In genomic region chr17:28556635-28557396, GRCm38 (mm10) we compare ENCODE assay signal across 11 mouse cellular contexts. TPM values are rescaled to one million over a fixed set of nuclear protein-coding genes. Genes with fewer than 3 reads are reported as not detected.
A peak's percentile ranks its signal among the peaks of the same experiment; 100 is the strongest.
DNase-seq lines count a peak whose midpoint lies in the region; ATAC-seq and TF ChIP-seq lines count a peak whose summit lies in the region.
"Had no signal": no experiment of that assay in that cellular context is flagged by ENCODE, and none has a peak within 500 bp of the region (broad histone marks: within the 10 kb centered on the region; RNA-seq: fewer than 3 reads in every experiment).

No protein-coding gene starts in this region.

- H3K4me1 ChIP-seq in hindbrain, embryonic 10.5 days (replicated peaks): peaks cover 56% of the 10 kb centered on the region
- H3K4me1 ChIP-seq in hindbrain, embryonic 14.5 days (replicated peaks; ENCODE audit: control insufficient read depth, insufficient read depth, low read length): no peaks in the 10 kb centered on the region
- peaks cover 0 to 4% of the 10 kb centered on the region in 2 experiments; a peak in 2 of 4 replicates for H3K4me1 ChIP-seq in MEL (ENCODE audit: control insufficient read depth in 1 of 2, insufficient read depth in 2 of 2, low read length in 2 of 2)
- peaks cover 17% of the 10 kb centered on the region for H3K4me1 ChIP-seq in forebrain, embryonic 12.5 days
- H3K4me1 ChIP-seq in liver, embryonic 16.5 days (ENCODE audit: control insufficient read depth, low read depth, low read length): no peaks in the 10 kb centered on the region; the same call in none of the 2 replicates

- H3K9me3 ChIP-seq in hindbrain, embryonic 10.5 days: no peaks in the 10 kb centered on the region
- no peaks in the 10 kb centered on the region for H3K9me3 ChIP-seq in hindbrain, embryonic 14.5 days (ENCODE audit: control insufficient read depth, low read length)
- no peaks in the 10 kb centered on the region for H3K9me3 ChIP-seq in MEL (replicated peaks; ENCODE audit: insufficient read depth, low read length)
- H3K9me3 ChIP-seq in forebrain, embryonic 12.5 days: no peaks in the 10 kb centered on the region
- H3K9me3 ChIP-seq in liver, embryonic 16.5 days (replicated peaks; ENCODE audit: control insufficient read depth, low read length): no peaks in the 10 kb centered on the region

- no peaks in the 10 kb centered on the region for H3K27me3 ChIP-seq in hindbrain, embryonic 10.5 days (ENCODE audit: insufficient read depth, poor library complexity, severe bottlenecking)
- H3K27me3 ChIP-seq in hindbrain, embryonic 14.5 days (ENCODE audit: control insufficient read depth, insufficient read depth, low read length): no peaks in the 10 kb centered on the region
- H3K27me3 ChIP-seq in MEL (ENCODE audit: control insufficient read depth in 1 of 2, insufficient read depth in 2 of 2, low read length in 2 of 2): no peaks in the 10 kb centered on the region; a peak in 2 of 4 replicates
- H3K27me3 ChIP-seq in forebrain, embryonic 12.5 days: no peaks in the 10 kb centered on the region; the same call in 1 of the 2 replicates
- H3K27me3 ChIP-seq in liver, embryonic 16.5 days (ENCODE audit: control insufficient read depth, insufficient read depth, low read depth, low read length): no peaks in the 10 kb centered on the region

- no peaks in the 10 kb centered on the region for H3K36me3 ChIP-seq in hindbrain, embryonic 10.5 days
- no peaks in the 10 kb centered on the region for H3K36me3 ChIP-seq in hindbrain, embryonic 14.5 days (replicated peaks; ENCODE audit: control insufficient read depth, insufficient read depth)
- no peaks in the 10 kb centered on the region; a peak in 1 of 4 replicates for H3K36me3 ChIP-seq in MEL (ENCODE audit: control insufficient read depth in 1 of 2, insufficient read depth in 2 of 2, low read length in 2 of 2)
- no peaks in the 10 kb centered on the region for H3K36me3 ChIP-seq in forebrain, embryonic 12.5 days (replicated peaks)
- H3K36me3 ChIP-seq in liver, embryonic 16.5 days (ENCODE audit: control insufficient read depth, insufficient read depth): no peaks in the 10 kb centered on the region

- TF ChIP-seq EP300 in MEL (IDR thresholded peaks at IDR 0.05; ENCODE audit: low read depth in 1 of 2, low read length in 2 of 2): peak in 1 of 2 experiments; percentile 22; a peak in 1 of 4 replicates

- DNase-seq in hindbrain, embryonic 10.5 days (ENCODE audit: low spot score): peak; percentile 28
- no peak for DNase-seq in hindbrain, embryonic 14.5 days (ENCODE audit: low spot score)
- DNase-seq in MEL (ENCODE audit: low read depth, low spot score): peak; percentile 72
- DNase-seq in gastrocnemius, postnatal 25 days: no peak
- DNase-seq in left cerebral cortex, postnatal 10 days (ENCODE audit: extremely low spot score in 1 of 2, low spot score in 2 of 2): no peak
- no peak for DNase-seq in layer of hippocampus, postnatal 14 days (ENCODE audit: low spot score in 2 of 2)
- DNase-seq: right cerebral cortex, postnatal 14 days had no signal

- intact Hi-C loops in left cerebral cortex, postnatal 10 days (cut with DNase I): no loop called here

- H3K79me2 ChIP-seq in MEL (ENCODE audit: control insufficient read depth, insufficient read depth, low read length, poor library complexity): no peaks in the 10 kb centered on the region

- no peak for TF ChIP-seq POLR2A in MEL (IDR thresholded peaks at IDR 0.05; ENCODE audit: control insufficient read depth in 1 of 2, insufficient read depth in 1 of 2, low read depth in 1 of 2, low read length in 2 of 2, poor library complexity in 1 of 2)

- H3K27ac ChIP-seq in hindbrain, embryonic 10.5 days: peak overlapping the region; percentile 47
- H3K27ac ChIP-seq in hindbrain, embryonic 14.5 days: no peak overlapping the region
- no peak overlapping the region for H3K27ac ChIP-seq in MEL (ENCODE audit: control insufficient read depth, low read depth, low read length)
- peak overlapping the region; percentile 19; the same call in 1 of the 2 replicates for H3K27ac ChIP-seq in forebrain, embryonic 12.5 days
- no peak overlapping the region for H3K27ac ChIP-seq in liver, embryonic 16.5 days (ENCODE audit: low read length)

- H3K9ac ChIP-seq in hindbrain, embryonic 14.5 days: no peak overlapping the region
- H3K9ac ChIP-seq in MEL (ENCODE audit: control insufficient read depth, low read depth, low read length, poor library complexity, severe bottlenecking): no peak overlapping the region
- no peak overlapping the region for H3K9ac ChIP-seq in forebrain, embryonic 12.5 days
- H3K9ac ChIP-seq in liver, embryonic 16.5 days (ENCODE audit: low read depth, low read length): no peak overlapping the region

- ATAC-seq in hindbrain, embryonic 14.5 days (ENCODE audit: low FRiP score): no peak
- 0 out of 2 replicates have a peak, but pooled peaks have one; percentile 44 for ATAC-seq in forebrain, embryonic 12.5 days (ENCODE audit: low FRiP score)
- peak; percentile 48 for ATAC-seq in liver, embryonic 16.5 days (ENCODE audit: low read depth)

- no peak for TF ChIP-seq CTCF in MEL (IDR thresholded peaks at IDR 0.05 in 2 of 3, conservative IDR thresholded peaks at IDR 0.05 in 1 of 3; ENCODE audit: control insufficient read depth in 1 of 3, insufficient read depth in 1 of 3, low read depth in 2 of 3, low read length in 3 of 3, poor library complexity in 1 of 3, severe bottlenecking in 1 of 3)

- TF ChIP-seq RAD21 in MEL (IDR thresholded peaks at IDR 0.05; ENCODE audit: low read depth, low read length): no peak

- no peak overlapping the region for H3K4me2 ChIP-seq in hindbrain, embryonic 14.5 days (replicated peaks)
- H3K4me2 ChIP-seq in forebrain, embryonic 12.5 days: no peak overlapping the region
- H3K4me2 ChIP-seq in liver, embryonic 16.5 days (ENCODE audit: low read depth, low read length): no peak overlapping the region

- WGBS in hindbrain, embryonic 10.5 days: 63% methylated on average over 6 of the region's 6 CpGs
- WGBS in hindbrain, embryonic 14.5 days: 57% methylated on average over 6 of the region's 6 CpGs
- 57% methylated on average over 6 of the region's 6 CpGs for whole genome bisulfite sequencing in forebrain, embryonic 12.5 days
- WGBS in liver, embryonic 16.5 days (ENCODE audit: insufficient replicate concordance): 35% methylated on average over 6 of the region's 6 CpGs

- no peak overlapping the region for H3K4me3 ChIP-seq in hindbrain, embryonic 10.5 days
- H3K4me3 ChIP-seq in hindbrain, embryonic 14.5 days (replicated peaks; ENCODE audit: low read length): no peak overlapping the region
- peak overlapping the region in 1 of 2 experiments; percentile 21; a peak in 1 of 4 replicates for H3K4me3 ChIP-seq in MEL (ENCODE audit: control insufficient read depth in 1 of 2, insufficient read depth in 1 of 2, low read depth in 2 of 2, low read length in 2 of 2)
- H3K4me3 ChIP-seq in forebrain, embryonic 12.5 days (replicated peaks): no peak overlapping the region
- no peak overlapping the region for H3K4me3 ChIP-seq in liver, embryonic 16.5 days (ENCODE audit: low read depth, low read length)

RNA-seq across cellular contexts. Expression of gene Clps, which starts 3.8 kb away (rescaled TPM):
- polyA plus RNA-seq in hindbrain, embryonic 10.5 days (2016; fragmentation: Nextera tagmentation; extraction: Ambion mirVana): not detected in 2 replicates
- not detected in 2 replicates for polyA plus RNA-seq in hindbrain, embryonic 14.5 days (2014; fragmentation: Nextera tagmentation; extraction: Ambion mirVana)
- total RNA-seq in MEL (2012; rRNA removed): not detected in 2 replicates
- not detected for polyA plus RNA-seq in MEL (2012; ENCODE audit: insufficient read depth in 1 of 2, insufficient read length in 2 of 2, low read depth in 1 of 2, low replicate concordance in 2 of 2, missing spikeins in 1 of 2)
- not detected in 2 replicates for polyA plus RNA-seq in forebrain, embryonic 12.5 days (2016; fragmentation: Nextera tagmentation; extraction: Ambion mirVana)
- 8.5 and 51.3 TPM in 2 replicates for polyA plus RNA-seq in liver, embryonic 16.5 days (2015; fragmentation: Nextera tagmentation; extraction: Ambion mirVana)
- not detected for total RNA-seq in gastrocnemius, postnatal 25 days (2021)
- total RNA-seq in left cerebral cortex, postnatal 10 days (2021): not detected
- total RNA-seq in layer of hippocampus, postnatal 14 days (2021): not detected
- total RNA-seq: layer of hippocampus, adult 18-20 months had no signal
- polyA plus RNA-seq: heart, postnatal 0 days had no signal

RNA-seq across cellular contexts. Expression of gene Clpsl2, which starts 7.6 kb away (rescaled TPM):
- polyA plus RNA-seq in hindbrain, embryonic 10.5 days (2016; fragmentation: Nextera tagmentation; extraction: Ambion mirVana): not detected in 2 replicates
- not detected in 2 replicates for polyA plus RNA-seq in hindbrain, embryonic 14.5 days (2014; fragmentation: Nextera tagmentation; extraction: Ambion mirVana)
- not detected in 2 replicates for total RNA-seq in MEL (2012; rRNA removed)
- polyA plus RNA-seq in MEL (2012; ENCODE audit: insufficient read depth in 1 of 2, insufficient read length in 2 of 2, low read depth in 1 of 2, low replicate concordance in 2 of 2, missing spikeins in 1 of 2): not detected
- not detected in 2 replicates for polyA plus RNA-seq in forebrain, embryonic 12.5 days (2016; fragmentation: Nextera tagmentation; extraction: Ambion mirVana)
- not detected in 2 replicates for polyA plus RNA-seq in liver, embryonic 16.5 days (2015; fragmentation: Nextera tagmentation; extraction: Ambion mirVana)
- not detected for total RNA-seq in gastrocnemius, postnatal 25 days (2021)
- not detected for total RNA-seq in left cerebral cortex, postnatal 10 days (2021)
- not detected for total RNA-seq in layer of hippocampus, postnatal 14 days (2021)
- total RNA-seq: layer of hippocampus, adult 18-20 months had no signal
- polyA plus RNA-seq: heart, postnatal 0 days had no signal

RNA-seq across cellular contexts. Expression of gene Lhfpl5, which starts 18.6 kb away (rescaled TPM):
- 1.9 and 2.1 TPM in 2 replicates for polyA plus RNA-seq in hindbrain, embryonic 10.5 days (2016; fragmentation: Nextera tagmentation; extraction: Ambion mirVana)
- polyA plus RNA-seq in hindbrain, embryonic 14.5 days (2014; fragmentation: Nextera tagmentation; extraction: Ambion mirVana): 13.5 and 13.7 TPM in 2 replicates
- not detected in 2 replicates for total RNA-seq in MEL (2012; rRNA removed)
- under 1 TPM in 1 of 2 experiments, not detected in 1; 0.19 TPM for polyA plus RNA-seq in MEL (2012; ENCODE audit: insufficient read depth in 1 of 2, insufficient read length in 2 of 2, low read depth in 1 of 2, low replicate concordance in 2 of 2, missing spikeins in 1 of 2)
- polyA plus RNA-seq in forebrain, embryonic 12.5 days (2016; fragmentation: Nextera tagmentation; extraction: Ambion mirVana): 1.3 and 1.5 TPM in 2 replicates
- polyA plus RNA-seq in liver, embryonic 16.5 days (2015; fragmentation: Nextera tagmentation; extraction: Ambion mirVana): 0.06 and 0.22 TPM in 2 replicates
- total RNA-seq in gastrocnemius, postnatal 25 days (2021): not detected
- 1 to 10 TPM; 4.3 to 5.1 TPM for total RNA-seq in left cerebral cortex, postnatal 10 days (2021)
- 1 to 10 TPM; 2.7 to 3.4 TPM for total RNA-seq in layer of hippocampus, postnatal 14 days (2021)

RNA-seq across cellular contexts. Expression of gene Armc12, which starts 26.2 kb away (rescaled TPM):
- not detected in 2 replicates for polyA plus RNA-seq in hindbrain, embryonic 10.5 days (2016; fragmentation: Nextera tagmentation; extraction: Ambion mirVana)
- polyA plus RNA-seq in hindbrain, embryonic 14.5 days (2014; fragmentation: Nextera tagmentation; extraction: Ambion mirVana): not detected in 2 replicates
- total RNA-seq in MEL (2012; rRNA removed): not detected in 2 replicates
- under 1 TPM in 1 of 2 experiments, not detected in 1; 0.15 TPM for polyA plus RNA-seq in MEL (2012; ENCODE audit: insufficient read depth in 1 of 2, insufficient read length in 2 of 2, low read depth in 1 of 2, low replicate concordance in 2 of 2, missing spikeins in 1 of 2)
- not detected in 2 replicates for polyA plus RNA-seq in forebrain, embryonic 12.5 days (2016; fragmentation: Nextera tagmentation; extraction: Ambion mirVana)
- not detected in 2 replicates for polyA plus RNA-seq in liver, embryonic 16.5 days (2015; fragmentation: Nextera tagmentation; extraction: Ambion mirVana)
- total RNA-seq in gastrocnemius, postnatal 25 days (2021): not detected
- total RNA-seq in left cerebral cortex, postnatal 10 days (2021): not detected
- not detected for total RNA-seq in layer of hippocampus, postnatal 14 days (2021)
- total RNA-seq: layer of hippocampus, adult 18-20 months had no signal
- polyA plus RNA-seq: heart, postnatal 0 days had no signal

RNA-seq across cellular contexts. Expression of gene Fkbp5, which starts 39.5 kb away (rescaled TPM):
- polyA plus RNA-seq in hindbrain, embryonic 10.5 days (2016; fragmentation: Nextera tagmentation; extraction: Ambion mirVana): 34.3 and 37.9 TPM in 2 replicates
- 8.2 and 9.8 TPM in 2 replicates for polyA plus RNA-seq in hindbrain, embryonic 14.5 days (2014; fragmentation: Nextera tagmentation; extraction: Ambion mirVana)
- 16.5 and 16.6 TPM in 2 replicates for total RNA-seq in MEL (2012; rRNA removed)
- polyA plus RNA-seq in MEL (2012; ENCODE audit: insufficient read depth in 1 of 2, insufficient read length in 2 of 2, low read depth in 1 of 2, low replicate concordance in 2 of 2, missing spikeins in 1 of 2): 100 to 1,000 TPM in 1 of 2 experiments, 10 to 100 TPM in 1; 44.3 to 184 TPM
- polyA plus RNA-seq in forebrain, embryonic 12.5 days (2016; fragmentation: Nextera tagmentation; extraction: Ambion mirVana): 34.9 and 37.4 TPM in 2 replicates
- polyA plus RNA-seq in liver, embryonic 16.5 days (2015; fragmentation: Nextera tagmentation; extraction: Ambion mirVana): 18.9 and 21.5 TPM in 2 replicates
- 10 to 100 TPM; 61.0 to 63.6 TPM for total RNA-seq in gastrocnemius, postnatal 25 days (2021)
- total RNA-seq in left cerebral cortex, postnatal 10 days (2021): 10 to 100 TPM; 26.8 to 50.6 TPM
- 10 to 100 TPM; 65.4 to 78.1 TPM for total RNA-seq in layer of hippocampus, postnatal 14 days (2021)

Comparison
In these comparisons a context has a peak if more than half of its experiments do, and no peak if none do; other contexts are left out.
1. DNase-seq: peak in hindbrain, embryonic 10.5 days (single experiment) and MEL (single experiment); none in hindbrain, embryonic 14.5 days (single experiment), gastrocnemius, postnatal 25 days (single experiment), left cerebral cortex, postnatal 10 days (0 of 2) and layer of hippocampus, postnatal 14 days (0 of 2).
2. H3K27ac ChIP-seq: peak in hindbrain, embryonic 10.5 days (single experiment) and forebrain, embryonic 12.5 days (single experiment); none in hindbrain, embryonic 14.5 days (single experiment), MEL (single experiment) and liver, embryonic 16.5 days (single experiment).